Comparison of ENCODE assay signal across 23 mouse cellular contexts in the genomic region with DNA sequence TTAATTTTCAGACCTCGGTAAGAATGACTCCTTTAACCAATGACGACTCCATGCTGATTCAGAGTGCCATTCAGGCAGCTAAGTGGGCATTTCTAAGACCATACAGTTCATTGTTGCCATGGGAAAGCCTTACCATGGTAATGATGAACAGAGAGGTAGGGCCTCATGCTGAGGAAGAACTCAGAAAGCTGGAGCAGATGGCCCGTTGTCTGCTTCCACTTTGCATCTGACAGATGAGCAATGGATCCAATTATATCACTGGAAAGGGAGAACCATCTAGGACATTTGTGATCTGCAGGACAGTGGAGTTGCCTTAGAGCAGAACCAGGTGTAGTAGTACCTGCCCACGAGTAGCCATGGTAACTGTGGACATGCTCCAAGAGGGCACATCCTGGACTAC.
DNase-seq lines count a peak whose midpoint lies in the region; ATAC-seq and TF ChIP-seq lines count a peak whose summit lies in the region.
"Had no signal": no experiment of that assay in that cellular context is flagged by ENCODE, and none has a peak within 500 bp of the region (broad histone marks: within the 10 kb centered on the region; RNA-seq: fewer than 3 reads in every experiment).

No protein-coding gene starts in this region.

- peak; percentile 5 for DNase-seq in hindbrain, postnatal 0 days (ENCODE audit: low spot score)
- peak; percentile 24 for DNase-seq in right cerebral cortex, adult 18-20 months
- no peak for DNase-seq in right cerebral cortex, postnatal 4 days
- peak; percentile 30 to 54 for DNase-seq in layer of hippocampus, postnatal 14 days (ENCODE audit: low spot score in 2 of 2)
- no peak for DNase-seq in MN1 (ENCODE audit: low spot score)
- DNase-seq: adrenal gland, postnatal 14 days; cerebellum, adult 9-10 months; gastrocnemius, postnatal 10 days; heart, adult 11 months; kidney, adult 11 months; liver, embryonic 13.5 days; lung, embryonic 14.5 days; lung, postnatal 4 days; thymus, adult 18-20 months; thymus, postnatal 36 days had no signal

- H3K36me3 ChIP-seq in hindbrain, postnatal 0 days (ENCODE audit: insufficient read depth, low read length): no peaks in the 10 kb centered on the region
- no peaks in the 10 kb centered on the region for H3K36me3 ChIP-seq in hindbrain, embryonic 12.5 days
- H3K36me3 ChIP-seq in forebrain, embryonic 13.5 days (ENCODE audit: poor library complexity, severe bottlenecking): no peaks in the 10 kb centered on the region
- H3K36me3 ChIP-seq: embryonic facial prominence, embryonic 15.5 days; forebrain, embryonic 15.5 days; kidney, embryonic 15.5 days; liver, embryonic 13.5 days; stomach, embryonic 15.5 days had no signal

- no peak for TF ChIP-seq CTCF in hindbrain, postnatal 0 days (IDR thresholded peaks at IDR 0.05; ENCODE audit: low read depth)

- no peak overlapping the region for H3K4me2 ChIP-seq in hindbrain, postnatal 0 days (ENCODE audit: low read depth, low read length)
- no peak overlapping the region for H3K4me2 ChIP-seq in hindbrain, embryonic 12.5 days (replicated peaks)
- no peak overlapping the region for H3K4me2 ChIP-seq in forebrain, embryonic 13.5 days
- H3K4me2 ChIP-seq: embryonic facial prominence, embryonic 15.5 days; forebrain, embryonic 15.5 days; heart, embryonic 11.5 days; kidney, embryonic 15.5 days; liver, embryonic 13.5 days; lung, embryonic 14.5 days; stomach, embryonic 15.5 days had no signal

- no peak overlapping the region for H3K9ac ChIP-seq in hindbrain, postnatal 0 days (replicated peaks; ENCODE audit: low read length)
- no peak overlapping the region for H3K9ac ChIP-seq in hindbrain, embryonic 12.5 days
- no peak overlapping the region for H3K9ac ChIP-seq in forebrain, embryonic 13.5 days
- H3K9ac ChIP-seq: embryonic facial prominence, embryonic 15.5 days; forebrain, embryonic 15.5 days; kidney, embryonic 15.5 days; liver, embryonic 13.5 days; lung, embryonic 14.5 days; stomach, embryonic 15.5 days had no signal

- WGBS in hindbrain, postnatal 0 days: 36% methylated on average over 4 of the region's 4 CpGs
- WGBS in hindbrain, embryonic 12.5 days: 51% methylated on average over 4 of the region's 4 CpGs
- WGBS in forebrain, embryonic 13.5 days: 55% methylated on average over 4 of the region's 4 CpGs

- no peaks in the 10 kb centered on the region for H3K9me3 ChIP-seq in hindbrain, postnatal 0 days (ENCODE audit: low read length)
- no peaks in the 10 kb centered on the region for H3K9me3 ChIP-seq in hindbrain, embryonic 12.5 days (replicated peaks)
- no peaks in the 10 kb centered on the region; the same call in 1 of the 2 replicates for H3K9me3 ChIP-seq in forebrain, embryonic 13.5 days (replicated peaks)
- H3K9me3 ChIP-seq: embryonic facial prominence, embryonic 15.5 days; forebrain, embryonic 15.5 days; kidney, embryonic 15.5 days; liver, embryonic 13.5 days; stomach, embryonic 15.5 days had no signal

- H3K4me1 ChIP-seq in hindbrain, postnatal 0 days (ENCODE audit: insufficient read depth, low read length): no peaks in the 10 kb centered on the region
- no peaks in the 10 kb centered on the region for H3K4me1 ChIP-seq in hindbrain, embryonic 12.5 days
- H3K4me1 ChIP-seq in forebrain, embryonic 13.5 days: no peaks in the 10 kb centered on the region
- H3K4me1 ChIP-seq: embryonic facial prominence, embryonic 15.5 days; forebrain, embryonic 15.5 days; kidney, embryonic 15.5 days; liver, embryonic 13.5 days; stomach, embryonic 15.5 days had no signal

- no peak for ATAC-seq in hindbrain, postnatal 0 days
- no peak for ATAC-seq in hindbrain, embryonic 12.5 days (ENCODE audit: low FRiP score)
- no peak for ATAC-seq in forebrain, embryonic 13.5 days
- ATAC-seq: forebrain, embryonic 15.5 days; midbrain, embryonic 16.5 days had no signal

- no peak overlapping the region for H3K4me3 ChIP-seq in hindbrain, postnatal 0 days (ENCODE audit: low read length)
- H3K4me3 ChIP-seq in hindbrain, embryonic 12.5 days: no peak overlapping the region
- no peak overlapping the region for H3K4me3 ChIP-seq in forebrain, embryonic 13.5 days
- H3K4me3 ChIP-seq: embryonic facial prominence, embryonic 15.5 days; forebrain, embryonic 15.5 days; kidney, embryonic 15.5 days; liver, embryonic 13.5 days; stomach, embryonic 15.5 days had no signal

- H3K27me3 ChIP-seq in hindbrain, postnatal 0 days (ENCODE audit: insufficient read depth, low read length): no peaks in the 10 kb centered on the region
- no peaks in the 10 kb centered on the region for H3K27me3 ChIP-seq in hindbrain, embryonic 12.5 days
- no peaks in the 10 kb centered on the region for H3K27me3 ChIP-seq in forebrain, embryonic 13.5 days
- H3K27me3 ChIP-seq: embryonic facial prominence, embryonic 15.5 days; forebrain, embryonic 15.5 days; kidney, embryonic 15.5 days; liver, embryonic 13.5 days; stomach, embryonic 15.5 days had no signal

- H3K27ac ChIP-seq in hindbrain, postnatal 0 days: no peak overlapping the region
- no peak overlapping the region for H3K27ac ChIP-seq in hindbrain, embryonic 12.5 days
- no peak overlapping the region for H3K27ac ChIP-seq in forebrain, embryonic 13.5 days
- H3K27ac ChIP-seq: embryonic facial prominence, embryonic 15.5 days; forebrain, embryonic 15.5 days; kidney, embryonic 15.5 days; liver, embryonic 13.5 days; stomach, embryonic 15.5 days had no signal

Comparison
In these comparisons a context has a peak if more than half of its experiments do, and no peak if none do; other contexts are left out.
1. DNase-seq: peak in hindbrain, postnatal 0 days (single experiment), right cerebral cortex, adult 18-20 months (single experiment) and layer of hippocampus, postnatal 14 days (2 of 2); none in right cerebral cortex, postnatal 4 days (single experiment) and MN1 (single experiment).